Mouse (Mus musculus): ENCODE measurements around the gene Tex21. TPM values are rescaled to one million over a fixed set of nuclear protein-coding genes. Genes with fewer than 3 reads are reported as not detected.
"Not testable (repeated sequence)": the region's sequence is repeated elsewhere in the genome, so short reads cannot be mapped to it uniquely, and the experiment has no call there.

The Tex21 gene
- polyA plus RNA-seq, 1 experiment from 2014 or later = 0.06 TPM

- ATAC-seq; H3K9ac ChIP-seq (ENCODE audit: low read depth, low read length); H3K27ac ChIP-seq (ENCODE audit: low read length); H3K27me3 ChIP-seq (replicated peaks; ENCODE audit: control insufficient read depth, insufficient read depth, low read length); H3K36me3 ChIP-seq (ENCODE audit: control insufficient read depth, insufficient read depth, low read length); H3K9me3 ChIP-seq (ENCODE audit: control insufficient read depth, low read length); H3K4me3 ChIP-seq (ENCODE audit: low read length); H3K4me2 ChIP-seq (ENCODE audit: low read depth, low read length); H3K4me1 ChIP-seq (ENCODE audit: control insufficient read depth, insufficient read depth, low read length): not testable (repeated sequence)
- WGBS = 59% methylated on average over 3 of the region's 8 CpGs
Measured at GRCm38 (mm10) chr12:76222104-76222503, 24.4 kb downstream of the Tex21 start.

GRCm38 (mm10) chr12:76216716-76217115, 29.8 kb downstream of the Tex21 start:
- H3K36me3 ChIP-seq (ENCODE audit: control insufficient read depth, insufficient read depth, low read length) = no peaks in the 10 kb centered on the region
- H3K4me2 ChIP-seq (ENCODE audit: low read depth, low read length) = no peak overlapping the region
- H3K27ac ChIP-seq (ENCODE audit: low read length) = no peak overlapping the region
- H3K4me1 ChIP-seq (ENCODE audit: control insufficient read depth, insufficient read depth, low read length) = no peaks in the 10 kb centered on the region
- ATAC-seq = no peak
- H3K9ac ChIP-seq (ENCODE audit: low read depth, low read length) = no peak overlapping the region
- H3K9me3 ChIP-seq (ENCODE audit: control insufficient read depth, low read length) = no peaks in the 10 kb centered on the region
- 65% methylated on average over 11 of the region's 11 CpGs for WGBS
- no peaks in the 10 kb centered on the region for H3K27me3 ChIP-seq (replicated peaks; ENCODE audit: control insufficient read depth, insufficient read depth, low read length)
- no peak overlapping the region for H3K4me3 ChIP-seq (ENCODE audit: low read length)

- Histone ChIP-seq H3K27ac (ENCODE audit: low read length) (no peak overlapping the region), H3K4me1 (ENCODE audit: control insufficient read depth, insufficient read depth, low read length) (no peaks in the 10 kb centered on the region), H3K27me3 (replicated peaks; ENCODE audit: control insufficient read depth, insufficient read depth, low read length) (no peaks in the 10 kb centered on the region), H3K4me3 (ENCODE audit: low read length) (no peak overlapping the region), H3K36me3 (ENCODE audit: control insufficient read depth, insufficient read depth, low read length) (no peaks in the 10 kb centered on the region), H3K9ac (ENCODE audit: low read depth, low read length) (no peak overlapping the region), H3K9me3 (ENCODE audit: control insufficient read depth, low read length) (no peaks in the 10 kb centered on the region), H3K4me2 (ENCODE audit: low read depth, low read length) (no peak overlapping the region)
- no peak for ATAC-seq
- WGBS = 27% methylated on average over 5 of the region's 5 CpGs
Measured at GRCm38 (mm10) chr12:76215121-76215520, 31.4 kb downstream of the Tex21 start.

GRCm38 (mm10) chr12:76209429-76209974, 37.0 kb downstream of the Tex21 start:
- Histone ChIP-seq H3K9ac (ENCODE audit: low read depth, low read length) (no peak overlapping the region), H3K4me1 (ENCODE audit: control insufficient read depth, insufficient read depth, low read length) (no peaks in the 10 kb centered on the region)
- no peak for ATAC-seq

GRCm38 (mm10) chr12:76200326-76200725, 46.2 kb downstream of the Tex21 start:
- ATAC-seq = no peak
- no peaks in the 10 kb centered on the region for H3K36me3 ChIP-seq (ENCODE audit: control insufficient read depth, insufficient read depth, low read length)
- H3K9me3 ChIP-seq (ENCODE audit: control insufficient read depth, low read length) = no peaks in the 10 kb centered on the region

More at GRCm38 (mm10) chr12:76209429-76209974, 37.0 kb downstream of the Tex21 start:
- WGBS = 91% methylated on average over 5 of the region's 5 CpGs
- H3K36me3 ChIP-seq (ENCODE audit: control insufficient read depth, insufficient read depth, low read length) = no peaks in the 10 kb centered on the region
- H3K4me2 ChIP-seq (ENCODE audit: low read depth, low read length) = no peak overlapping the region
- no peak overlapping the region for H3K27ac ChIP-seq (ENCODE audit: low read length)
- no peaks in the 10 kb centered on the region for H3K9me3 ChIP-seq (ENCODE audit: control insufficient read depth, low read length)
- no peaks in the 10 kb centered on the region for H3K27me3 ChIP-seq (replicated peaks; ENCODE audit: control insufficient read depth, insufficient read depth, low read length)
- no peak overlapping the region for H3K4me3 ChIP-seq (ENCODE audit: low read length)

GRCm38 (mm10) chr12:76197071-76197470, 49.5 kb downstream of the Tex21 start:
- Histone ChIP-seq H3K4me3 (ENCODE audit: low read length) (peak overlapping the region; percentile 17), H3K4me1 (ENCODE audit: control insufficient read depth, insufficient read depth, low read length) (peaks cover 15% of the 10 kb centered on the region), H3K9me3 (ENCODE audit: control insufficient read depth, low read length) (no peaks in the 10 kb centered on the region), H3K9ac (ENCODE audit: low read depth, low read length) (no peak overlapping the region; the same call in 1 of the 2 replicates), H3K36me3 (ENCODE audit: control insufficient read depth, insufficient read depth, low read length) (no peaks in the 10 kb centered on the region), H3K27ac (ENCODE audit: low read length) (no peak overlapping the region), H3K4me2 (ENCODE audit: low read depth, low read length) (peak overlapping the region; percentile 95), H3K27me3 (replicated peaks; ENCODE audit: control insufficient read depth, insufficient read depth, low read length) (no peaks in the 10 kb centered on the region)
- WGBS = 34% methylated on average over 8 of the region's 8 CpGs
- ATAC-seq = peak; percentile 58

More at GRCm38 (mm10) chr12:76200326-76200725, 46.2 kb downstream of the Tex21 start:
- Histone ChIP-seq H3K27me3 (replicated peaks; ENCODE audit: control insufficient read depth, insufficient read depth, low read length) (no peaks in the 10 kb centered on the region), H3K4me2 (ENCODE audit: low read depth, low read length) (no peak overlapping the region), H3K4me3 (ENCODE audit: low read length) (no peak overlapping the region), H3K4me1 (ENCODE audit: control insufficient read depth, insufficient read depth, low read length) (peaks cover 15% of the 10 kb centered on the region), H3K9ac (ENCODE audit: low read depth, low read length) (no peak overlapping the region), H3K27ac (ENCODE audit: low read length) (no peak overlapping the region)
- WGBS = 69% methylated on average over 4 of the region's 4 CpGs

- 8% methylated on average over 6 of the region's 6 CpGs for WGBS
- H3K9ac ChIP-seq (ENCODE audit: low read depth, low read length) = peak overlapping the region; percentile 31; the same call in 1 of the 2 replicates
Measured at GRCm38 (mm10) chr12:76196709-76197054, 49.9 kb downstream of the Tex21 start.

GRCm38 (mm10) chr12:76195912-76196708, 50.4 kb downstream of the Tex21 start:
- peak overlapping the region; percentile 95 for H3K4me2 ChIP-seq (ENCODE audit: low read depth, low read length)
- H3K27ac ChIP-seq (ENCODE audit: low read length) = peak overlapping the region; percentile 67

More at GRCm38 (mm10) chr12:76196709-76197054, 49.9 kb downstream of the Tex21 start:
- ATAC-seq = peak; percentile 51
- no peak overlapping the region; the same call in 1 of the 2 replicates for H3K27ac ChIP-seq (ENCODE audit: low read length)
- H3K27me3 ChIP-seq (replicated peaks; ENCODE audit: control insufficient read depth, insufficient read depth, low read length) = no peaks in the 10 kb centered on the region
- peak overlapping the region; percentile 43 for H3K4me3 ChIP-seq (ENCODE audit: low read length)
- H3K4me1 ChIP-seq (ENCODE audit: control insufficient read depth, insufficient read depth, low read length) = peaks cover 15% of the 10 kb centered on the region
- H3K4me2 ChIP-seq (ENCODE audit: low read depth, low read length) = peak overlapping the region; percentile 95
- no peaks in the 10 kb centered on the region for H3K9me3 ChIP-seq (ENCODE audit: control insufficient read depth, low read length)
- no peaks in the 10 kb centered on the region for H3K36me3 ChIP-seq (ENCODE audit: control insufficient read depth, insufficient read depth, low read length)

GRCm38 (mm10) chr12:76194526-76194925, 52.0 kb downstream of the Tex21 start:
- Histone ChIP-seq H3K9me3 (ENCODE audit: control insufficient read depth, low read length) (no peaks in the 10 kb centered on the region), H3K4me1 (ENCODE audit: control insufficient read depth, insufficient read depth, low read length) (peaks cover 15% of the 10 kb centered on the region), H3K4me2 (ENCODE audit: low read depth, low read length) (no peak overlapping the region), H3K4me3 (ENCODE audit: low read length) (no peak overlapping the region), H3K9ac (ENCODE audit: low read depth, low read length) (no peak overlapping the region), H3K36me3 (ENCODE audit: control insufficient read depth, insufficient read depth, low read length) (no peaks in the 10 kb centered on the region), H3K27me3 (replicated peaks; ENCODE audit: control insufficient read depth, insufficient read depth, low read length) (no peaks in the 10 kb centered on the region), H3K27ac (ENCODE audit: low read length) (no peak overlapping the region)
- WGBS = 55% methylated on average over 3 of the region's 3 CpGs
- ATAC-seq = no peak

More at GRCm38 (mm10) chr12:76195912-76196708, 50.4 kb downstream of the Tex21 start:
- Histone ChIP-seq H3K4me3 (ENCODE audit: low read length) (peak overlapping the region; percentile 43), H3K4me1 (ENCODE audit: control insufficient read depth, insufficient read depth, low read length) (peaks cover 15% of the 10 kb centered on the region), H3K36me3 (ENCODE audit: control insufficient read depth, insufficient read depth, low read length) (no peaks in the 10 kb centered on the region), H3K27me3 (replicated peaks; ENCODE audit: control insufficient read depth, insufficient read depth, low read length) (no peaks in the 10 kb centered on the region), H3K9me3 (ENCODE audit: control insufficient read depth, low read length) (no peaks in the 10 kb centered on the region), H3K9ac (ENCODE audit: low read depth, low read length) (peak overlapping the region; percentile 54)
- 1% methylated on average over 22 of the region's 22 CpGs for WGBS
- ATAC-seq = peak; percentile 91

Data from intestine, embryonic 16.5 days (tissue).